Mouse (Mus musculus) CH12.LX (cell line): ENCODE data around the gene Snx19. TPM values are rescaled to one million over a fixed set of nuclear protein-coding genes. Genes with fewer than 3 reads are reported as not detected.

ENCODE experiments used
- DNase-seq: peaks from one replicate; pipeline ENCODE4 v3.0.0-alpha.2; 2013; ENCODE audit errors: extremely low read depth
- H3K27ac ChIP-seq: 2 replicates; pipeline ENCODE4 v1.5.1; 2012; ENCODE audit warnings: low read depth, mild to moderate bottlenecking, control low read depth, moderate library complexity; ENCODE audit not compliant: insufficient read depth
- H3K27me3 ChIP-seq: replicated peaks from 2 replicates; pipeline ENCODE3; 2012; ENCODE audit warnings: inconsistent platforms
- H3K36me3 ChIP-seq, 2 experiments: replicated peaks in 1 of 2; 2 replicates each; pipeline versions ENCODE3 to v1.6.1; 2012; ENCODE audit warnings: inconsistent platforms in 1 of 2, low read length in 1 of 2, mild to moderate bottlenecking in 1 of 2, mixed read lengths in 1 of 2, moderate library complexity in 1 of 2; ENCODE audit not compliant: control insufficient read depth in 1 of 2, insufficient read depth in 1 of 2
- H3K4me1 ChIP-seq, 2 experiments: 2 replicates each; pipeline ENCODE4 v1.6.1; 2012; ENCODE audit warnings: inconsistent platforms in 1 of 2, moderate library complexity in 1 of 2; ENCODE audit not compliant: insufficient read depth in 2 of 2, control insufficient read depth in 1 of 2
- H3K4me2 ChIP-seq: 2 replicates; pipeline ENCODE4 v1.6.1; 2012; ENCODE audit warnings: low read depth, mild to moderate bottlenecking, control low read depth; ENCODE audit not compliant: poor library complexity, insufficient read depth, severe bottlenecking
- H3K4me3 ChIP-seq, 3 experiments: fragments of 150-350 bp in 1 of 3; sonication (generic) in 1 of 3; replicated peaks in 1 of 3; 2 replicates each; pipeline versions ENCODE3 to v1.5.1; 2011 to 2012; ENCODE audit warnings: low read depth in 2 of 3, low read length in 2 of 3, mild to moderate bottlenecking in 2 of 3, moderate library complexity in 2 of 3, control low read depth in 1 of 3, improper control_type of control experiment in 1 of 3, inconsistent platforms in 1 of 3, mixed read lengths in 1 of 3; ENCODE audit not compliant: poor library complexity in 1 of 3
- H3K79me2 ChIP-seq: replicated peaks from 2 replicates; pipeline ENCODE4 v1.6.1; 2012; ENCODE audit warnings: mild to moderate bottlenecking, moderate library complexity; ENCODE audit not compliant: control insufficient read depth, poor library complexity, insufficient read depth, severe bottlenecking; ENCODE audit errors: extremely low read depth
- H3K9ac ChIP-seq: 2 replicates; pipeline ENCODE4 v1.6.1; 2012; ENCODE audit warnings: low read depth, mild to moderate bottlenecking, control low read depth, moderate library complexity; ENCODE audit not compliant: insufficient read depth
- H3K9me3 ChIP-seq: replicated peaks from 2 replicates; pipeline ENCODE3; 2012; ENCODE audit warnings: low read length, inconsistent platforms, mixed read lengths
- BHLHE40 ChIP-seq: IDR thresholded peaks from 2 replicates; pipeline ENCODE4 v1.6.1; 2011; ENCODE audit warnings: mild to moderate bottlenecking, low read depth, low read length, improper control_type of control experiment
- CHD2 ChIP-seq: IDR thresholded peaks from 2 replicates; pipeline ENCODE4 v1.6.1; 2011; ENCODE audit warnings: low read length, improper control_type of control experiment
- E2F4 ChIP-seq: IDR thresholded peaks from 2 replicates; pipeline ENCODE4 v1.6.1; 2011; ENCODE audit warnings: low read depth, low read length, improper control_type of control experiment; ENCODE audit not compliant: insufficient replicate concordance
- ELF1 ChIP-seq: IDR thresholded peaks from 2 replicates; pipeline ENCODE4 v1.6.1; 2014; ENCODE audit warnings: low read depth, mild to moderate bottlenecking, inconsistent platforms, low read length, improper control_type of control experiment
- EP300 ChIP-seq: IDR thresholded peaks from 2 replicates; pipeline ENCODE4 v1.6.1; 2011; ENCODE audit warnings: low read length, improper control_type of control experiment
- ETS1 ChIP-seq: conservative IDR thresholded peaks from 2 replicates; pipeline ENCODE4 v1.6.1; 2012; ENCODE audit warnings: low read depth, mild to moderate bottlenecking, inconsistent platforms, low read length, improper control_type of control experiment, moderate library complexity
- GABPA ChIP-seq: IDR thresholded peaks from 2 replicates; pipeline ENCODE4 v1.6.1; 2012; ENCODE audit warnings: low read depth, low read length, improper control_type of control experiment, inconsistent platforms; ENCODE audit not compliant: insufficient replicate concordance
- HCFC1 ChIP-seq: IDR thresholded peaks from 2 replicates; pipeline ENCODE4 v1.6.1; 2012; ENCODE audit warnings: low read depth, mild to moderate bottlenecking, inconsistent platforms, low read length, improper control_type of control experiment
- JUN ChIP-seq: IDR thresholded peaks from 2 replicates; pipeline ENCODE4 v1.6.1; 2011; ENCODE audit warnings: low read depth, mild to moderate bottlenecking, low read length, improper control_type of control experiment, moderate library complexity; ENCODE audit not compliant: insufficient read depth
- KAT2A ChIP-seq: IDR thresholded peaks from 2 replicates; pipeline ENCODE4 v1.6.1; 2012; ENCODE audit warnings: low read length, improper control_type of control experiment, inconsistent platforms; ENCODE audit not compliant: insufficient replicate concordance
- MAZ ChIP-seq: IDR thresholded peaks from 2 replicates; pipeline ENCODE4 v1.6.1; 2012; ENCODE audit warnings: low read depth, mild to moderate bottlenecking, inconsistent platforms, low read length, improper control_type of control experiment, moderate library complexity
- MEF2A ChIP-seq: IDR thresholded peaks from 2 replicates; pipeline ENCODE4 v1.6.1; 2014; ENCODE audit warnings: low read depth, mild to moderate bottlenecking, inconsistent platforms, low read length, improper control_type of control experiment, borderline replicate concordance
- RAD21 ChIP-seq: IDR thresholded peaks from 2 replicates; pipeline ENCODE4 v1.6.1; 2011; ENCODE audit warnings: low read depth, mild to moderate bottlenecking, low read length, improper control_type of control experiment, moderate library complexity
- RCOR1 ChIP-seq: conservative IDR thresholded peaks from 2 replicates; pipeline ENCODE4 v1.6.1; 2012; ENCODE audit warnings: low read depth, mild to moderate bottlenecking, inconsistent platforms, low read length, improper control_type of control experiment
- SMC3 ChIP-seq: IDR thresholded peaks from 2 replicates; pipeline ENCODE4 v1.6.1; 2011; ENCODE audit warnings: low read depth, low read length, improper control_type of control experiment
- TBP ChIP-seq: conservative IDR thresholded peaks from 2 replicates; pipeline ENCODE4 v1.6.1; 2011; ENCODE audit warnings: low read depth, low read length, improper control_type of control experiment
- TCF12 ChIP-seq: IDR thresholded peaks from 2 replicates; pipeline ENCODE4 v1.6.1; 2014; ENCODE audit warnings: low read depth, mild to moderate bottlenecking, inconsistent platforms, low read length, improper control_type of control experiment
- USF1 ChIP-seq: IDR thresholded peaks from 2 replicates; pipeline ENCODE4 v1.6.1; 2014; ENCODE audit warnings: low read depth, mild to moderate bottlenecking, inconsistent platforms, low read length, improper control_type of control experiment
- USF2 ChIP-seq: conservative IDR thresholded peaks from 2 replicates; pipeline ENCODE4 v1.6.1; 2011; ENCODE audit warnings: low read depth, low read length, improper control_type of control experiment
- ZC3H11A ChIP-seq: IDR thresholded peaks from 2 replicates; pipeline ENCODE4 v1.6.1; 2012; ENCODE audit warnings: low read depth, mild to moderate bottlenecking, inconsistent platforms, low read length, improper control_type of control experiment
- ZMIZ1 ChIP-seq: IDR thresholded peaks from 2 replicates; pipeline ENCODE4 v1.6.1; 2012; ENCODE audit warnings: low read depth, mild to moderate bottlenecking, inconsistent platforms, low read length, improper control_type of control experiment
- ZNF384 ChIP-seq: IDR thresholded peaks from 2 replicates; pipeline ENCODE4 v1.6.1; 2012; ENCODE audit warnings: low read depth, low read length, improper control_type of control experiment, inconsistent platforms
- dilution Hi-C: fragments of 300-500 bp; cut with MboI; formaldehyde crosslinking; loops from 2 replicates; pipeline ENCODE4 v1.14.3; 2020; ENCODE audit warnings: low sequenced_read_pairs; ENCODE audit not compliant: extremely low pct_unique_long_range_greater_than_20kb, extremely low pct_ligation_motif_present
- in situ Hi-C: fragments of 300-500 bp; cut with MboI; formaldehyde crosslinking; loops from 3 replicates; pipeline ENCODE4 v1.14.3; 2019; ENCODE audit warnings: low sequenced_read_pairs, low pct_ligation_motif_present, low pct_unique_long_range_greater_than_20kb, mixed read lengths
- polyA plus RNA-seq: library from polyadenylated mRNA; unstranded; fragments of >175 nt; gene quantifications from 2 replicates; pipeline ENCODE4 v1.2.1, GENCODE M21; 2012; ENCODE audit warnings: low read depth; ENCODE audit not compliant: insufficient read length
- total RNA-seq, 2 experiments: library from RNA; depleted of rRNA; stranded (reverse); fragments of 300-350 nt in 1 of 2; fragments of >200 nt in 1 of 2; gene quantifications; 2 replicates each; pipeline ENCODE4 v1.2.3; 2012 to 2014

Gene Snx19
- total and polyA plus RNA-seq, 3 experiments: 9.5 to 19.3 (median 12.1) TPM

DNA sequence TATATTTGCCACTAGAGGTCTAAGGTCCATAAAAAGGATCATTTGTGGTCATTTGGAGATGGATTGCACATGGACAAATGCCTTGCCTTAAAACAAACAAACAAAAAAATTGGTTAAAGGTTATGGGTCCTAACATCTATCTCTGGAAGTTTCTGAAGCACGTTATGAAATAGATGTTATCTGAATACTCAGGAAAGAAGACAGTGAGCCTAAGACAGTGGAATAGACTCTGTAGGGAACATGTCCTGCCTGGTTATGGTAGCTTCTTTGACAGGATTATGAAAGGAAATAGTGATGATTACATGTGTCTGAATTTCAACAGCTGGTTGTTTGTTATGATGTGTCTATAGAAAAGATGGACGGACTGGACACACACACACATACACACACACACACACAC is 27.6 kb downstream of the Snx19 start:
- DNase-seq: no peak
- H3K4me2 ChIP-seq: no peak overlapping the region
- no peak overlapping the region for H3K9ac ChIP-seq
- H3K9me3 ChIP-seq: no peaks in the 10 kb centered on the region
- dilution Hi-C loops (no loop called here), in situ Hi-C loops (no loop called here)
- H3K36me3 ChIP-seq: peaks cover 22 to 70% of the 10 kb centered on the region in 2 experiments
- TF ChIP-seq RAD21 (no peak), KAT2A (no peak), ZMIZ1 (no peak), ETS1 (no peak), ZNF384 (no peak), TBP (no peak)
- H3K4me3 ChIP-seq: no peak overlapping the region
- no peaks in the 10 kb centered on the region for H3K4me1 ChIP-seq
- H3K27ac ChIP-seq: no peak overlapping the region
- no peaks in the 10 kb centered on the region for H3K79me2 ChIP-seq
- no peaks in the 10 kb centered on the region for H3K27me3 ChIP-seq

DNA sequence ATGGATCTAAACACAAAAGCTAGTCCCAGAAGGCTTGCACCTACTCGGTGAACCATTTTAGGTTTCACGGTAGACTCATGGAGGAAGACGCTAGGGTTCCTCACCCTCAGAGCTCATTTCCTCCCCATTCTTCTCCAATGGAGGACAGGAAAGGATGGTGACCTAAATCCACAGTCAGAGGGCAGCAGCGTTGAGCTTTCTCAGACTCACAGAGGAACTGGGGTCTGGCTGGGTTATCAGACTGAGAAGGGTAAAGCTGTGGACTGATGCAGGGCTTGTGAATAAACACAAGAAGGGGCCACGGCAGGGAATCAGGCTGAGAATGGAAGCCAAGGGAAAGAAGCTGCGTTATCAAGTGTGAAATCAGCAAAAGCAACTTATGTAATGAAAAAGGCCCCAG is 29.3 kb downstream of the Snx19 start:
- Histone ChIP-seq H3K4me2 (no peak overlapping the region), H3K27ac (no peak overlapping the region), H3K36me3 (peaks cover 18 to 68% of the 10 kb centered on the region in 2 experiments), H3K4me3 (no peak overlapping the region), H3K79me2 (no peaks in the 10 kb centered on the region), H3K4me1 (no peaks in the 10 kb centered on the region), H3K9ac (no peak overlapping the region), H3K27me3 (no peaks in the 10 kb centered on the region), H3K9me3 (no peaks in the 10 kb centered on the region)
- in situ Hi-C loops: no loop called here
- no peak for TF ChIP-seq GABPA
- no peak for TF ChIP-seq ZNF384
- TF ChIP-seq ELF1: no peak
- TF ChIP-seq EP300: no peak
- TF ChIP-seq HCFC1: no peak
- no peak for TF ChIP-seq KAT2A
- no peak for TF ChIP-seq RAD21
- TF ChIP-seq USF1: no peak
- dilution Hi-C loops: no loop called here
- DNase-seq: no peak

DNA sequence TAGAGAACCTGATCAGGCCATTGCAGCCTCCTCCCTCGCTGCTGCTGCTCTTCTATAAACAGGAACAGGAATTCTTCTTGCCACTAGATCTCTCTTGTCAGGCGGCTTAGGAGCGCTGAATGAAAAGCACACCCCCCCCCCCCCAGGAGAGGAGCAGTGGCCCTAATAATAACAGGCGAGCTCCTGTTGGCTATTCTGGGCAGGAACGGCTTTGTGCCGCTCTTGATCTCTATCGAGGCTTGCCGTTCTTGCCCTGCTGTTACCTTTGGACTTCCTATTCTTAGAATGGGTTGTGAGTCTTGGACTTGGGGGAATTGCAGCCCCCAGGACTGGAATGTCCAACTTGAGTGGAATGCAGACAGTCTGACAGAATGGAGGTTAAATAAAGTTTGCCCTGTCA is 33.6 kb downstream of the Snx19 start:
- TF ChIP-seq CHD2 (no peak), MAZ (no peak), GABPA (no peak), HCFC1 (no peak), RAD21 (no peak), E2F4 (no peak), TCF12 (no peak), RCOR1 (no peak), MEF2A (no peak), ZMIZ1 (no peak), USF1 (no peak), ZC3H11A (no peak), USF2 (no peak), JUN (no peak), BHLHE40 (no peak), SMC3 (no peak), ZNF384 (no peak)
- in situ Hi-C loops: no loop called here
- H3K4me3 ChIP-seq: no peak overlapping the region
- no peak overlapping the region for H3K27ac ChIP-seq
- DNase-seq: no peak
- no peak overlapping the region for H3K4me2 ChIP-seq
- dilution Hi-C loops: no loop called here
- no peaks in the 10 kb centered on the region for H3K4me1 ChIP-seq
- H3K9ac ChIP-seq: no peak overlapping the region
- H3K27me3 ChIP-seq: no peaks in the 10 kb centered on the region
- H3K9me3 ChIP-seq: no peaks in the 10 kb centered on the region
- no peaks in the 10 kb centered on the region for H3K79me2 ChIP-seq
- peaks cover 44 to 78% of the 10 kb centered on the region in 2 experiments for H3K36me3 ChIP-seq
